Mouse (Mus musculus) heart, embryonic 14.5 days (tissue): ENCODE data around the gene Atf3. TPM values are rescaled to one million over a fixed set of nuclear protein-coding genes. Genes with fewer than 3 reads are reported as not detected.

Experiments used
- ATAC-seq: fragments of 200-750 bp; cut with Nextera tagmentation; 2 replicates; pipeline ENCODE4 v1.8.0; 2017; ENCODE audit warnings: low read depth, moderate TSS enrichment; ENCODE audit not compliant: insufficient number of reproducible peaks, insufficient read depth, low FRiP score
- H3K27ac ChIP-seq, 2 experiments: fragments of 200-500 bp in 1 of 2; fragments of 300-500 bp in 1 of 2; sonication (generic) in 1 of 2; replicated peaks in 1 of 2; 2 replicates each; pipeline ENCODE4 v1.5.1; 2012 to 2014; ENCODE audit warnings: low read depth in 2 of 2, low read length in 2 of 2, control low read depth in 1 of 2, mild to moderate bottlenecking in 1 of 2, mixed read lengths in 1 of 2; ENCODE audit not compliant: control insufficient read depth in 1 of 2, insufficient read depth in 1 of 2
- H3K27me3 ChIP-seq: fragments of 300-500 bp; sonication (generic); 2 replicates; pipeline ENCODE4 v1.6.1; 2014; ENCODE audit warnings: mild to moderate bottlenecking, low read length, control low read depth; ENCODE audit not compliant: control insufficient read depth, insufficient read depth
- H3K36me3 ChIP-seq: fragments of 300-500 bp; sonication (generic); 2 replicates; pipeline ENCODE4 v1.6.1; 2014; ENCODE audit warnings: mild to moderate bottlenecking, control low read depth, low read length, mixed read lengths; ENCODE audit not compliant: control insufficient read depth, insufficient read depth
- H3K4me1 ChIP-seq, 2 experiments: fragments of 200-500 bp in 1 of 2; fragments of 300-500 bp in 1 of 2; sonication (generic) in 1 of 2; 2 replicates each; pipeline ENCODE4 v1.6.1; 2012 to 2014; ENCODE audit warnings: low read length in 2 of 2, control low read depth in 1 of 2, mixed read lengths in 1 of 2; ENCODE audit not compliant: control insufficient read depth in 2 of 2, insufficient read depth in 2 of 2
- H3K4me2 ChIP-seq: fragments of 300-500 bp; sonication (generic); 2 replicates; pipeline ENCODE4 v1.6.1; 2014; ENCODE audit warnings: mild to moderate bottlenecking, low read length
- H3K4me3 ChIP-seq, 2 experiments: fragments of 200-500 bp in 1 of 2; fragments of 300-500 bp in 1 of 2; sonication (generic) in 1 of 2; 2 replicates each; pipeline ENCODE4 v1.5.1; 2012 to 2014; ENCODE audit warnings: low read length in 2 of 2, mild to moderate bottlenecking in 2 of 2, control low read depth in 1 of 2, low read depth in 1 of 2, moderate library complexity in 1 of 2; ENCODE audit not compliant: control insufficient read depth in 1 of 2, insufficient read depth in 1 of 2
- H3K9ac ChIP-seq: fragments of 300-500 bp; sonication (generic); 2 replicates; pipeline ENCODE4 v1.6.1; 2014; ENCODE audit warnings: mild to moderate bottlenecking, low read length
- H3K9me3 ChIP-seq: fragments of 300-500 bp; sonication (generic); 2 replicates; pipeline ENCODE4 v1.6.1; 2016; ENCODE audit warnings: low read length, control low read depth; ENCODE audit not compliant: control insufficient read depth
- WGBS: fragments of 180-500 bp; shearing (Covaris S2); extraction: QIAGEN DNeasy Blood & Tissue Kit; methylation state at CpG from one replicate; pipeline ENCODE4 v1.1.7; 2014; 5-methylcytosine and 5-hydroxymethylcytosine counted together
- polyA plus RNA-seq: library from polyadenylated mRNA; unstranded; fragments of >200 nt; fragmentation: Nextera tagmentation; extraction: Ambion mirVana; gene quantifications from 2 replicates; pipeline ENCODE4 v1.2.1, GENCODE M21; 2014

Gene Atf3
- polyA plus RNA-seq, 1 experiment from 2014 or later = 15.6 TPM

GRCm38 (mm10) chr1:191183163-191184065 is 34.4 kb downstream of the Atf3 start:
- H3K9me3 ChIP-seq = no peaks in the 10 kb centered on the region
- H3K27me3 ChIP-seq = peaks cover 9% of the 10 kb centered on the region; the same call in 1 of the 2 replicates
- H3K9ac ChIP-seq = peak overlapping the region; percentile 88
- H3K27ac ChIP-seq = peak overlapping the region; percentile 92
- peak overlapping the region; percentile 94 for H3K4me2 ChIP-seq
- ATAC-seq = peak; percentile 92
- H3K4me1 ChIP-seq = peaks cover 42 to 62% of the 10 kb centered on the region in 2 experiments
- peak overlapping the region; percentile 73 to 74 for H3K4me3 ChIP-seq
- H3K36me3 ChIP-seq = no peaks in the 10 kb centered on the region
- WGBS = under 1% methylated on average over 67 of the region's 67 CpGs

GRCm38 (mm10) chr1:191182431-191183162 is 35.2 kb downstream of the Atf3 start:
- H3K4me3 ChIP-seq = peak overlapping the region; percentile 73 to 74
- H3K4me1 ChIP-seq = peaks cover 45 to 64% of the 10 kb centered on the region in 2 experiments
- peaks cover 9% of the 10 kb centered on the region; the same call in 1 of the 2 replicates for H3K27me3 ChIP-seq
- under 1% methylated on average over 61 of the region's 61 CpGs for WGBS
- no peaks in the 10 kb centered on the region for H3K9me3 ChIP-seq
- H3K9ac ChIP-seq = peak overlapping the region; percentile 88
- peak; percentile 41 for ATAC-seq
- peak overlapping the region; percentile 65 to 92 for H3K27ac ChIP-seq
- H3K36me3 ChIP-seq = no peaks in the 10 kb centered on the region
- H3K4me2 ChIP-seq = peak overlapping the region; percentile 94

- Histone ChIP-seq H3K27me3 (peaks cover 9% of the 10 kb centered on the region; the same call in 1 of the 2 replicates), H3K4me2 (peak overlapping the region; percentile 94), H3K9me3 (no peaks in the 10 kb centered on the region), H3K9ac (peak overlapping the region; percentile 88), H3K4me1 (peaks cover 43 to 64% of the 10 kb centered on the region in 2 experiments), H3K27ac (peak overlapping the region in 1 of 2 experiments; percentile 92; a peak in 1 of 4 replicates), H3K36me3 (peaks cover 8% of the 10 kb centered on the region), H3K4me3 (peak overlapping the region; percentile 73 to 74)
- ATAC-seq = no peak
- WGBS = 37% methylated on average over 12 of the region's 12 CpGs
Observed at GRCm38 (mm10) chr1:191181469-191182259, 36.2 kb downstream of the Atf3 start.

- Histone ChIP-seq H3K9ac (no peak overlapping the region), H3K4me1 (peaks cover 35 to 51% of the 10 kb centered on the region in 2 experiments), H3K4me3 (no peak overlapping the region), H3K4me2 (peak overlapping the region; percentile 94), H3K36me3 (peaks cover 20% of the 10 kb centered on the region), H3K27ac (no peak overlapping the region), H3K9me3 (no peaks in the 10 kb centered on the region), H3K27me3 (peaks cover 9% of the 10 kb centered on the region; the same call in 1 of the 2 replicates)
- 59% methylated on average over 4 of the region's 4 CpGs for WGBS
- no peak for ATAC-seq
Observed at GRCm38 (mm10) chr1:191180397-191180796, 37.4 kb downstream of the Atf3 start.

GRCm38 (mm10) chr1:191179846-191180245 is 38.0 kb downstream of the Atf3 start:
- peak overlapping the region; percentile 35 for H3K4me2 ChIP-seq
- no peaks in the 10 kb centered on the region for H3K9me3 ChIP-seq
- H3K27me3 ChIP-seq = peaks cover 5% of the 10 kb centered on the region; the same call in 1 of the 2 replicates
- ATAC-seq = no peak
- peaks cover 26% of the 10 kb centered on the region for H3K36me3 ChIP-seq
- WGBS = 32% methylated on average over 2 of the region's 2 CpGs
- no peak overlapping the region for H3K4me3 ChIP-seq
- peak overlapping the region; percentile 12; the same call in 1 of the 2 replicates for H3K9ac ChIP-seq
- peaks cover 30 to 46% of the 10 kb centered on the region in 2 experiments for H3K4me1 ChIP-seq
- no peak overlapping the region for H3K27ac ChIP-seq

- WGBS = 53% methylated on average over 15 of the region's 15 CpGs
- H3K9me3 ChIP-seq = no peaks in the 10 kb centered on the region
- H3K27me3 ChIP-seq = no peaks in the 10 kb centered on the region
- no peak overlapping the region for H3K9ac ChIP-seq
- no peak overlapping the region for H3K4me3 ChIP-seq
- peaks cover 36% of the 10 kb centered on the region for H3K36me3 ChIP-seq
- no peak overlapping the region for H3K27ac ChIP-seq
- H3K4me1 ChIP-seq = peaks cover 18 to 35% of the 10 kb centered on the region in 2 experiments
- H3K4me2 ChIP-seq = 0 out of 2 replicates have a peak overlapping the region, but pooled peaks have one; percentile 20
- no peak for ATAC-seq
Observed at GRCm38 (mm10) chr1:191178511-191179188, 39.2 kb downstream of the Atf3 start.
